Mouse (Mus musculus): ENCODE results near the gene Ppil1.

GRCm38 (mm10) chr17:29202604-29203003, 61.4 kb downstream of the Ppil1 start:
- TF ChIP-seq CTCF (IDR thresholded peaks at IDR 0.05; ENCODE audit: insufficient read depth, low read depth, low read length) (no peak), POLR2A (IDR thresholded peaks at IDR 0.05; ENCODE audit: insufficient read depth, low read depth, low read length) (no peak)
